Mouse (Mus musculus) embryonic facial prominence, embryonic 11.5 days (tissue): ENCODE measurements around the gene Ssr1. TPM values are rescaled to one million over a fixed set of nuclear protein-coding genes. Genes with fewer than 3 reads are reported as not detected.

Experiments
- ATAC-seq: fragments of 200-750 bp; cut with Nextera tagmentation; replicated peaks from 2 replicates; pipeline ENCODE4 v1.8.0; 2017; ENCODE audit warnings: low read depth; ENCODE audit not compliant: insufficient number of reproducible peaks, low FRiP score, low TSS enrichment
- DNase-seq: peaks from one replicate; pipeline ENCODE4 v3.0.0-alpha.2; 2015; ENCODE audit warnings: low spot score
- H3K27ac ChIP-seq: fragments of 300-500 bp; sonication (generic); replicated peaks from 2 replicates; pipeline ENCODE4 v1.5.1; 2014; ENCODE audit warnings: mild to moderate bottlenecking, low read depth, low read length, control low read depth
- H3K27me3 ChIP-seq: fragments of 300-500 bp; sonication (generic); 2 replicates; pipeline ENCODE4 v1.6.1; 2014; ENCODE audit warnings: mild to moderate bottlenecking, low read length, moderate library complexity, mixed read lengths; ENCODE audit not compliant: control insufficient read depth, insufficient read depth
- H3K36me3 ChIP-seq: fragments of 300-500 bp; sonication (generic); replicated peaks from 2 replicates; pipeline ENCODE4 v1.6.1; 2014; ENCODE audit warnings: low read depth, mild to moderate bottlenecking, low read length, moderate library complexity, mixed read lengths; ENCODE audit not compliant: control insufficient read depth, insufficient read depth
- H3K4me1 ChIP-seq: fragments of 300-500 bp; sonication (generic); 2 replicates; pipeline ENCODE4 v1.6.1; 2014; ENCODE audit warnings: low read length, mixed read lengths; ENCODE audit not compliant: control insufficient read depth, insufficient read depth
- H3K4me2 ChIP-seq: fragments of 300-500 bp; sonication (generic); 2 replicates; pipeline ENCODE4 v1.6.1; 2014; ENCODE audit warnings: low read depth, mild to moderate bottlenecking, control low read depth, low read length, moderate library complexity
- H3K4me3 ChIP-seq: fragments of 300-500 bp; sonication (generic); 2 replicates; pipeline ENCODE4 v1.5.1; 2014; ENCODE audit warnings: low read depth, low read length, control low read depth
- H3K9ac ChIP-seq: fragments of 300-500 bp; sonication (generic); replicated peaks from 2 replicates; pipeline ENCODE4 v1.6.1; 2014; ENCODE audit warnings: mild to moderate bottlenecking, control low read depth, low read length
- H3K9me3 ChIP-seq: fragments of 300-500 bp; sonication (generic); replicated peaks from 2 replicates; pipeline ENCODE4 v1.6.1; 2016; ENCODE audit warnings: mild to moderate bottlenecking, low read length, inconsistent platforms, mixed read lengths; ENCODE audit not compliant: control insufficient read depth
- WGBS: fragments of 180-500 bp; shearing (Covaris S2); extraction: QIAGEN DNeasy Blood & Tissue Kit; methylation state at CpG from one replicate; pipeline ENCODE4 v1.1.7; 2014; 5-methylcytosine and 5-hydroxymethylcytosine counted together
- polyA plus RNA-seq: library from polyadenylated mRNA; unstranded; fragments of >200 nt; fragmentation: Nextera tagmentation; extraction: Ambion mirVana; gene quantifications from 2 replicates; pipeline ENCODE4 v1.2.1, GENCODE M21; 2014

Ssr1 gene
- polyA plus RNA-seq, 1 experiment from 2014 or later = 137 TPM

DNA sequence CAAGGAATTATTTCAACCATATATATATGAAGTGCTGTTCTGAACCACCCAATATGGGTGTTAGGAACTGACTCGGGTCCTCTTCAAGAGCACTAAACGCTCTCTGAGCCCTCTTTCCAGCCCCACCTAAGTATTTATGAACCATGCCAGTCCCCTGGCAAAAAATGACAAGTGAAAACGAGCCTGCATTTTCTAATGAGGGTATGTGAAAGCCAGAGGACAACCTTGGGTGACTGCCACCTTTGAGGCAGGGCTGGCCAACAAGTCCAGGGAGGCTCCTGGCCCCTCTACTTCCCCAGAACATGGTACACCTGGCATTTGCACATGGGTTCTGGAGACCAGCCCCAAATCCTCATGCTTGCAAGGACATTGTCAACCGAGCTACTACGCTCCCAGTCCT lies 19.3 kb downstream of the Ssr1 start:
- Histone ChIP-seq H3K9me3 (no peaks in the 10 kb centered on the region), H3K4me1 (no peaks in the 10 kb centered on the region), H3K9ac (no peak overlapping the region), H3K27me3 (no peaks in the 10 kb centered on the region), H3K36me3 (peaks cover 3% of the 10 kb centered on the region), H3K4me2 (no peak overlapping the region), H3K4me3 (no peak overlapping the region), H3K27ac (no peak overlapping the region)
- 88% methylated on average over 5 of the region's 5 CpGs for WGBS
- DNase-seq (no peak), ATAC-seq (no peak)

DNA sequence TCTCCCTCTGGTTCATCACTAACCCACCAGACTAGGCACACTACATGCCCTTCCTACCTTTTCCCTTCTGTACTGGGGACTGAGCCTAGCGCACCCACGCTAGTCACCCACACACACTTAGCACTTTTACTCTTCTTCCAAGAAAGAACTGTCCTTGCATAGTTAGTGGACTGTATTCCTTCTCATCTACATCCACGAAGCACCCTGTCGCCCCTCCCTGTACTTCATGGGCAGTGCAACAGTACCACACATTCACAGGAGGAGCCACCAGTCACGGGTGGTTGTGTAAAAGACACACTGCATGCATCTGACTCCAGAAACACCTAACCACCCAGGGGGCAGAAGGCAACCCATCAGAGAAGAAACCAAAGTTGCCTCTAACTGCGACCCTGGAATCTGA lies 20.0 kb downstream of the Ssr1 start:
- Histone ChIP-seq H3K9me3 (no peaks in the 10 kb centered on the region), H3K36me3 (no peaks in the 10 kb centered on the region; the same call in 1 of the 2 replicates), H3K4me2 (no peak overlapping the region), H3K4me1 (no peaks in the 10 kb centered on the region), H3K27ac (no peak overlapping the region), H3K27me3 (no peaks in the 10 kb centered on the region), H3K9ac (no peak overlapping the region), H3K4me3 (no peak overlapping the region)
- no peak for DNase-seq
- 86% methylated on average over 6 of the region's 6 CpGs for WGBS
- ATAC-seq = no peak

DNA sequence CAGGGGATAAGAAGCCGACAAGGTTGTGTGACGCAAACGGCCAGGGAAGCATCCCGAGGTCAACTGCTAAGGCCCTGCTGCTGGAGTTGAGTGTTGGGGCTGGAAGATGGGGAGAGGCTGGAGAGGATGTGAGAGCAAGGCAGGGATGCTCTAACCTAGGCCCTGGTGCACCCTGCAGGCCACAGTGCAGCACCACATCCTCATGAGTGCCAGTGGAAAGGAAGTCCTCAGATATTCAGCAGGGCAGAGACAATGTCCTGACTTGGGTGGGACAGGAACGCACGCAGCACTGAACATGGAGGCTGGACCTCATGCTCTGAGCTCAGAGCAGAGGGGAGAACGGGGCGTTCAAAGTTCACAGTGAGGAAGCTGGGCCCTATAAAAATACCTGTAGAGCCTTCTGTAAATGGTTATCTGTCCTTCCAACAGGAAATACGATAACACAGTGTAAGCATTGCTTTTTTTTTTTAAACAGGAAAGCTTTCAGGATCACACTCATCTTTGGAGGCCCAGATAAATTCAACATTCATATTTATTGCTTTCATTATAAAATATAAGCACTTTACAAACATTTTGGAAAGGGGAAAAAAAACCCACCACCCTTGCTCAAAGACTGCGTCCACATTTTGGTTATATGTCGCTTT lies 23.0 kb downstream of the Ssr1 start:
- Histone ChIP-seq H3K9ac (no peak overlapping the region), H3K9me3 (no peaks in the 10 kb centered on the region), H3K4me1 (no peaks in the 10 kb centered on the region; the same call in 1 of the 2 replicates), H3K27ac (no peak overlapping the region), H3K4me3 (no peak overlapping the region), H3K36me3 (no peaks in the 10 kb centered on the region), H3K27me3 (no peaks in the 10 kb centered on the region), H3K4me2 (no peak overlapping the region)
- WGBS = 88% methylated on average over 11 of the region's 11 CpGs
- DNase-seq = no peak
- no peak for ATAC-seq

DNA sequence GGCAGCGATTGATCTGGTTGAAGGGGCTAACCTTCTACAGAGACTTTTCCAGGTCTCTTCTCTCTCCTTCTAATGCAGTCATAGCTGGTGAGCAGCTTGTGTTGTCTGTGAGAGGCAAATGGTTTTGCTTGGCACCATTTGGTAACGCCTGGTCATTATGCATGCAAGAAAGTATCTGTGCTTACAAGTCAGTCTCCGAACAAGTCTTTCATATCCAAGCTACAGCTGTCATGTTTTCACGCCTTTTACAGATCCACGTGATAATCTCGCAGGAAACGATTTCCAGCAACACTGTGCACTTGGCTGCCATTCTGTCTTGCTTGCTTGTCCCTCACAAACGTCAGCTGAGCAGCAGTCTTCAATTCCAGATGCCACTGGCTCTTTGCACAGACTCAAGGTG lies 24.0 kb downstream of the Ssr1 start:
- 82% methylated on average over 8 of the region's 8 CpGs for WGBS

DNA sequence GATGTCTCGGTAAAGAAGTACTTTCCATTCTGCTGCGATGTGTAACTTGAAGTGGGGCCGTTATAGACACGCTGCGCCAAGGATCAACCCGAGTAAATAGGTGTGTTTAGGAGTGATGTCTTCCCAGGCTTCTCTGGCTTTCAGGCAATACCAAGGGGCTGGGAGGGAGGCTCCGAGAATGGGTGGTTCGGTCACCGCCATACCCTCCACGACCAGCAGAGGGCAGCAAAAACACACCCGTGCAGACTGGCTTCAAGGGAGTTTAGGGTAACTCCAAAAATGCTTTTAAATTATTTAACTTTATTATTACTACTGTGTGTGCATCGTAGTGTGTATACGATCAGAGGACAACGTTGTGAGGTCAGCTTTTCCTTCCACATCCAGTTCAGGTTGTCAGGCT lies 24.7 kb downstream of the Ssr1 start:
- H3K4me3 ChIP-seq = no peak overlapping the region
- WGBS = 12% methylated on average over 14 of the region's 14 CpGs
- no peak for ATAC-seq

More for the DNA sequence above, 24.0 kb downstream of the Ssr1 start:
- DNase-seq = no peak
- Histone ChIP-seq H3K9me3 (no peaks in the 10 kb centered on the region), H3K4me1 (no peaks in the 10 kb centered on the region; the same call in 1 of the 2 replicates), H3K27me3 (no peaks in the 10 kb centered on the region), H3K4me3 (no peak overlapping the region), H3K27ac (no peak overlapping the region), H3K36me3 (no peaks in the 10 kb centered on the region), H3K4me2 (no peak overlapping the region), H3K9ac (no peak overlapping the region)
- ATAC-seq = no peak

DNA sequence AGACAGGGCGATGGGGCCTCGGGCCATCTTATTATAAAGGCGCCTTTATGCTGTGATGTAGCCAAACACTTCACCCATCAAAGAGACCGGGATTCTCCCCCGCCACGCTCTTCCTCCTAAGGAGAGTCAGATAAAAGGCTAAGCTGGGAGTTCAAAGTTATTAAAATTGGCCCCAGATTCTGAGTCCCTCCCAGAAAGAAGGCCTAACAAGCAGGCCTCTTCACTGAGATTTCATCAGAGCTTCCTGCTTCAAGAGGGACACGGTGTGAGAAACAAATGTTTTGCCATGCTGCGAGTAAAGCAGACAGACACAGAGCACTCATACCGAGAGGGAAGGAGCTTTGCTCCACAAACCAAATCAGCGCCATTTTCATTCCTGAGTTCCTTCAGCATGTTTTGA lies 26.5 kb downstream of the Ssr1 start:
- Histone ChIP-seq H3K27ac (no peak overlapping the region), H3K27me3 (no peaks in the 10 kb centered on the region), H3K4me2 (no peak overlapping the region; the same call in 1 of the 2 replicates), H3K9me3 (no peaks in the 10 kb centered on the region), H3K36me3 (no peaks in the 10 kb centered on the region), H3K4me1 (peaks cover 5% of the 10 kb centered on the region; the same call in 1 of the 2 replicates), H3K9ac (no peak overlapping the region; the same call in 1 of the 2 replicates), H3K4me3 (no peak overlapping the region)
- ATAC-seq = no peak
- 41% methylated on average over 10 of the region's 10 CpGs for WGBS
- DNase-seq = peak; percentile 27

More for the DNA sequence above, 24.7 kb downstream of the Ssr1 start:
- DNase-seq = peak; percentile 86
- no peaks in the 10 kb centered on the region for H3K36me3 ChIP-seq
- H3K9ac ChIP-seq = no peak overlapping the region
- H3K27me3 ChIP-seq = no peaks in the 10 kb centered on the region
- H3K9me3 ChIP-seq = no peaks in the 10 kb centered on the region
- peaks cover under 1% of the 10 kb centered on the region; the same call in 1 of the 2 replicates for H3K4me1 ChIP-seq
- H3K4me2 ChIP-seq = no peak overlapping the region
- H3K27ac ChIP-seq = no peak overlapping the region

DNA sequence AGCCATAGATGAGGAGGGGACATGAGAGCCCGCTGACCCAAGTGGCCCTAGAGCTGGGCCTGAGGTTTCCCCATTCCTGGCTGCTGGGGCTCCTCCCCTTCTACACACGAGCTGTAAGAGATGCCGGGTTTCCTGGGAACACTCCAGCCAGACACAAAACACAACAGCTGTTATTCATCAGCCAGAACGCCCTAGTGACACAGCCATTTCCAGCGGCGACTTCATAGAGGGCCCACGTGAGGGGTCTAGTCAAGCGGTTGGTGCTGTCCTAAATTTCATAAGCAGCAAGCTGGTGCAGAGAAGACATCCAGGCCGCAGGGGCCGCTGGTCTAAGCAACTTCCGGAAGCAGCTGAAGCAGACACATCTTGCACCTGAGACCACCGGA lies 27.0 kb downstream of the Ssr1 start:
- Histone ChIP-seq H3K4me2 (no peak overlapping the region; the same call in 1 of the 2 replicates), H3K27ac (no peak overlapping the region), H3K4me3 (no peak overlapping the region)

DNA sequence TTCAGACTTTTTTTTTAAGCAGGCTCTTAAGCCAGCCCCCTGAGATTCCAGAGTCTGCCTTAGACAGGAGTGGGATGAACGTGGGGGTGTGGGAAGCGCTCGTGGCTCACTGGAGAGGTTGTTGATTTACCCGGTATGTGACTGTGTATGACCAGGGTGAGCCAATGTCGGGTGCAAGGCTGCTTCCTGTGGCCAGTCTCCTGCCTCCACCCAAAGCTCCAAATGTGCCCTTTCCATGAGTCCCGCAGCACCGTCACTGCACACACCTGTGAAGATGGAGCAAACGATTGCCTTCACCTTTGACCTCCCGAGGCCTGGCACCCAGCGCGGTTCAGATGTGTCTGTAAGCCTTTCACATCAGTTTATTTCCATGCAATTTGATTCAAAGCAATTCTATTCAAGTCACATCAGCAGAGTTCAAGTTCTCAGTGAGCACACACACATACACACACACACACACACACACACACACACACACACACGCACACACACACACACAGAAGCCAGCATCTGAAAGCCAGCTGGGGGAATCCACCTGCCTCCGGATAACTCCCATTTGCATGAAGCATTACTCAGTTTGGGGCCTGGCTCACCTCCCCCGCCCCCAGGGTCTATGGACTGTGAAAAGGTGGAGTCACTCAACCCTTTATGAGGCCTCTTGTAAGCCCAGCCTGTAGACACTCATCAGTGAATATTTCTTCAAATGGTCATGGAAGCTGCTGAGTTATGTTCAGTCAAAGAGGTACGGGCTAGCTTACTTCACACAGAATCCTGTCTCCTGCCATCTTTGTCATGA lies 27.6 kb downstream of the Ssr1 start:
- Histone ChIP-seq H3K9ac (no peak overlapping the region), H3K9me3 (no peaks in the 10 kb centered on the region), H3K4me1 (peaks cover 5% of the 10 kb centered on the region; the same call in 1 of the 2 replicates), H3K4me3 (no peak overlapping the region), H3K27ac (no peak overlapping the region), H3K36me3 (no peaks in the 10 kb centered on the region), H3K4me2 (no peak overlapping the region), H3K27me3 (no peaks in the 10 kb centered on the region)
- peak; percentile 27 for DNase-seq
- ATAC-seq = no peak
- WGBS = 75% methylated on average over 15 of the region's 15 CpGs

More for the DNA sequence above, 27.0 kb downstream of the Ssr1 start:
- WGBS = 21% methylated on average over 12 of the region's 12 CpGs
- DNase-seq (peak; percentile 78), ATAC-seq (0 out of 2 replicates have a peak, but pooled peaks have one; percentile 17)
- Histone ChIP-seq H3K4me1 (peaks cover 5% of the 10 kb centered on the region; the same call in 1 of the 2 replicates), H3K9ac (no peak overlapping the region), H3K36me3 (no peaks in the 10 kb centered on the region), H3K27me3 (no peaks in the 10 kb centered on the region), H3K9me3 (no peaks in the 10 kb centered on the region)
